Mouse (Mus musculus) myocyte (in vitro differentiated cells): ENCODE results near the gene Rpl10a.

Experiments
- CEBPB ChIP-seq: IDR thresholded peaks from 2 replicates; pipeline ENCODE4 v1.6.1; 2011; ENCODE audit warnings: mild to moderate bottlenecking, moderate library complexity; ENCODE audit not compliant: poor library complexity, insufficient read depth, severe bottlenecking
- MAX ChIP-seq: IDR thresholded peaks from one replicate; pipeline ENCODE4 v1.6.1; 2011; ENCODE audit warnings: low read depth, mild to moderate bottlenecking, control low read depth
- MYOG ChIP-seq, 3 experiments: IDR thresholded peaks; one replicate each; pipeline ENCODE4 v1.6.1; 2011; ENCODE audit warnings: control low read depth in 2 of 3, low read depth in 2 of 3, mild to moderate bottlenecking in 2 of 3; ENCODE audit not compliant: insufficient read length in 2 of 3, control insufficient read depth in 1 of 3, insufficient read depth in 1 of 3
- POLR2A ChIP-seq: IDR thresholded peaks from one replicate; pipeline ENCODE4 v1.6.1; 2011; ENCODE audit warnings: low read depth, mild to moderate bottlenecking, control low read depth, moderate library complexity; ENCODE audit not compliant: insufficient read length
- POLR2AphosphoS2 ChIP-seq: IDR thresholded peaks from one replicate; pipeline ENCODE4 v1.6.1; 2011; ENCODE audit warnings: low read depth, control low read depth; ENCODE audit not compliant: insufficient read length
- USF1 ChIP-seq: IDR thresholded peaks from one replicate; pipeline ENCODE4 v1.6.1; 2011; ENCODE audit warnings: low read depth, mild to moderate bottlenecking, control low read depth, moderate library complexity

DNA sequence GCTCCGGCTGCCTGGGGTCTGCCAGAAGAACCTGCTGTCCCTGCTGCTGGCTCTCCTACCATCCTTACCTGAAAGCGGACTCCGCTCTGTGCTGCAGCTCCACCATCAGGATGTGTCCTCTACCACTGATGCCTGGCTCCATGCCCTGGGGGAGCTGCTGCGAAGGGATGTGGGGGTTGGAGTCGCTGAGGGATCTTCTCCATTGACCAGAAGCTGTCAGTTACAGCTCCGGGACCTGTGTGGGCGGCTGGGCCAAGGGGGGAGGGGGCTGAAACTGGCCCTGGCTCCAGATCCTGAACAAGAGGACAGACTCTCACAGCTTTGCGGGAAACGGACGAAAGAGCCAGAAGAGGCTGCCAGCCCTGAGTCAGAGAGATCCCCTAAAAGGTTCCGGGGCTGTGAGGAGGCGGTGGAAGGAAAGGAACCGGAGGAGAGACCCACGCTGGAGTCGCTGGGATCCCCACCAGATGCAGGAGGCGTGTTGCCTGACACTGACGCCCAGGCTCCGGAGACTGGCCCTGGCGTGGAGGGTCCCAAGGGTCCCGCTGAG is 12.6 kb upstream of the Rpl10a start:
- TF ChIP-seq USF1 = no peak
- TF ChIP-seq MAX = no peak
- TF ChIP-seq POLR2A = no peak
- no peak for TF ChIP-seq MYOG (IDR thresholded peaks at IDR 0.05; ENCODE audit: control insufficient read depth in 1 of 3, insufficient read depth in 1 of 3, insufficient read length in 2 of 3, low read depth in 2 of 3)
- TF ChIP-seq CEBPB = no peak
- TF ChIP-seq POLR2AphosphoS2 = no peak
